Mouse (Mus musculus) forebrain, postnatal 0 days (tissue): ENCODE results near the gene Tmsb15b1. TPM values are rescaled to one million over a fixed set of nuclear protein-coding genes. Genes with fewer than 3 reads are reported as not detected.
A peak's percentile ranks its signal among the peaks of the same experiment; 100 is the strongest.
"Not testable (repeated sequence)": the region's sequence is repeated elsewhere in the genome, so short reads cannot be mapped to it uniquely, and the experiment has no call there.

Experiments
- ATAC-seq: fragments of 200-750 bp; cut with Nextera tagmentation; 2 replicates; pipeline ENCODE4 v1.8.0; 2017; ENCODE audit warnings: mild to moderate bottlenecking, moderate library complexity
- DNase-seq: peaks from one replicate; pipeline ENCODE4 v3.0.0-alpha.2; 2015
- H3K27ac ChIP-seq: fragments of 300-500 bp; sonication (generic); 2 replicates; pipeline ENCODE4 v1.5.1; 2014; ENCODE audit warnings: low read depth, mild to moderate bottlenecking, antibody characterized with exemption, low read length, moderate library complexity, mixed read lengths
- H3K27me3 ChIP-seq: fragments of 300-500 bp; sonication (generic); 2 replicates; pipeline ENCODE4 v1.6.1; 2014; ENCODE audit warnings: mild to moderate bottlenecking, low read length, mixed read lengths; ENCODE audit not compliant: insufficient read depth
- H3K36me3 ChIP-seq: fragments of 300-500 bp; sonication (generic); 2 replicates; pipeline ENCODE4 v1.6.1; 2014; ENCODE audit warnings: mild to moderate bottlenecking, moderate library complexity; ENCODE audit not compliant: insufficient read depth
- H3K4me1 ChIP-seq: fragments of 300-500 bp; sonication (generic); 2 replicates; pipeline ENCODE4 v1.6.1; 2014; ENCODE audit warnings: antibody characterized with exemption; ENCODE audit not compliant: insufficient read depth
- H3K4me2 ChIP-seq: fragments of 300-500 bp; sonication (generic); 2 replicates; pipeline ENCODE4 v1.6.1; 2014; ENCODE audit warnings: low read depth, mild to moderate bottlenecking, moderate library complexity
- H3K4me3 ChIP-seq: fragments of 300-500 bp; sonication (generic); 2 replicates; pipeline ENCODE4 v1.5.1; 2014; ENCODE audit warnings: low read depth, low read length, mixed read lengths
- H3K9ac ChIP-seq: fragments of 300-500 bp; sonication (generic); 2 replicates; pipeline ENCODE4 v1.6.1; 2014; ENCODE audit warnings: mild to moderate bottlenecking
- H3K9me3 ChIP-seq: fragments of 300-500 bp; sonication (generic); 2 replicates; pipeline ENCODE4 v1.6.1; 2016; ENCODE audit warnings: low read length
- CTCF ChIP-seq: sonication (generic); IDR thresholded peaks from 2 replicates; pipeline ENCODE4 v1.5.1; 2016; ENCODE audit warnings: antibody characterized with exemption, control low read depth, low read depth
- WGBS: fragments of 180-500 bp; shearing (Covaris S2); extraction: QIAGEN DNeasy Blood & Tissue Kit; methylation state at CpG from one replicate; pipeline ENCODE4 v1.1.7; 2014; 5-methylcytosine and 5-hydroxymethylcytosine counted together
- polyA plus RNA-seq: library from polyadenylated mRNA; unstranded; fragments of >200 nt; fragmentation: Nextera tagmentation; extraction: Ambion mirVana; gene quantifications from 2 replicates; pipeline ENCODE4 v1.2.1, GENCODE M21; 2015
- total RNA-seq: library from RNA; depleted of rRNA; stranded (reverse); fragments of >200 nt; gene quantifications from 2 replicates; pipeline ENCODE4 v1.2.3, GENCODE M21; 2014

Tmsb15b1 gene
- total and polyA plus RNA-seq, 2 experiments from 2014 or later, result 45.7 to 66.3 TPM

GRCm38 (mm10) chrX:136992191-136992965, 15.7 kb upstream of the Tmsb15b1 start:
- Histone ChIP-seq H3K9me3 (no peaks in the 10 kb centered on the region), H3K4me3 (peak overlapping the region; percentile 53), H3K27ac (peak overlapping the region; percentile 94), H3K4me1 (no peaks in the 10 kb centered on the region), H3K36me3 (no peaks in the 10 kb centered on the region), H3K27me3 (no peaks in the 10 kb centered on the region), H3K4me2 (peak overlapping the region; percentile 53), H3K9ac (peak overlapping the region; percentile 68)
- WGBS, result 25% methylated on average over 19 of the region's 19 CpGs
- DNase-seq (no peak), ATAC-seq (peak; percentile 50)
- no peak for TF ChIP-seq CTCF

GRCm38 (mm10) chrX:136991274-136991673, 14.6 kb upstream of the Tmsb15b1 start:
- no peaks in the 10 kb centered on the region for H3K27me3 ChIP-seq
- WGBS, result 51% methylated on average over 2 of the region's 2 CpGs
- no peaks in the 10 kb centered on the region for H3K9me3 ChIP-seq
- H3K4me3 ChIP-seq, result no peak overlapping the region
- H3K27ac ChIP-seq, result no peak overlapping the region
- H3K36me3 ChIP-seq, result no peaks in the 10 kb centered on the region
- TF ChIP-seq CTCF, result no peak
- 0 out of 2 replicates have a peak overlapping the region, but pooled peaks have one; percentile 68 for H3K9ac ChIP-seq
- H3K4me2 ChIP-seq, result peak overlapping the region; percentile 53
- no peak for ATAC-seq
- DNase-seq, result no peak
- H3K4me1 ChIP-seq, result no peaks in the 10 kb centered on the region

- no peak overlapping the region for H3K4me3 ChIP-seq
- no peak overlapping the region for H3K27ac ChIP-seq
- no peak for DNase-seq
- H3K36me3 ChIP-seq, result no peaks in the 10 kb centered on the region
- H3K27me3 ChIP-seq, result no peaks in the 10 kb centered on the region
- no peak for ATAC-seq
- no peak overlapping the region for H3K9ac ChIP-seq
- no peaks in the 10 kb centered on the region for H3K4me1 ChIP-seq
- no peaks in the 10 kb centered on the region for H3K9me3 ChIP-seq
- no peak overlapping the region for H3K4me2 ChIP-seq
- TF ChIP-seq CTCF, result no peak
These were observed 9.4 kb upstream of the Tmsb15b1 start for GRCm38 (mm10) chrX:136986039-136986438.

GRCm38 (mm10) chrX:136978616-136979015, 1.9 kb upstream of the Tmsb15b1 start:
- no peaks in the 10 kb centered on the region for H3K9me3 ChIP-seq
- H3K27me3 ChIP-seq, result no peaks in the 10 kb centered on the region
- H3K27ac ChIP-seq, result no peak overlapping the region
- TF ChIP-seq CTCF, result peak; percentile 58
- no peaks in the 10 kb centered on the region for H3K4me1 ChIP-seq
- H3K9ac ChIP-seq, result no peak overlapping the region
- no peak for DNase-seq
- no peak overlapping the region for H3K4me3 ChIP-seq
- H3K36me3 ChIP-seq, result no peaks in the 10 kb centered on the region
- no peak overlapping the region for H3K4me2 ChIP-seq
- no peak for ATAC-seq

- H3K36me3 ChIP-seq, H3K4me1 ChIP-seq, H3K9me3 ChIP-seq, DNase-seq, H3K27ac ChIP-seq, ATAC-seq, H3K27me3 ChIP-seq: not testable (repeated sequence)
- 87% methylated on average over 6 of the region's 6 CpGs for WGBS
- peak within 1 kb of the TSS; percentile 43 for H3K4me3 ChIP-seq
- H3K4me2 ChIP-seq, result peak within 1 kb of the TSS; percentile 56
- peak within 1 kb of the TSS; percentile 47 for H3K9ac ChIP-seq
These were observed 1.3 kb downstream of the Tmsb15b1 start, which contains the start of gene Tmsb15b2 for GRCm38 (mm10) chrX:136975397-136975796. TSS of gene Tmsb15b2 (minus strand) at chrX:136975497.

- Histone ChIP-seq H3K9ac (no peak overlapping the region), H3K27me3 (no peaks in the 10 kb centered on the region), H3K4me3 (no peak overlapping the region), H3K27ac (no peak overlapping the region), H3K36me3 (no peaks in the 10 kb centered on the region), H3K4me2 (no peak overlapping the region), H3K4me1 (no peaks in the 10 kb centered on the region), H3K9me3 (no peaks in the 10 kb centered on the region)
- TF ChIP-seq CTCF, result peak; percentile 58
- DNase-seq (peak; percentile 17), ATAC-seq (no peak)
- WGBS, result 39% methylated on average over 2 of the region's 2 CpGs
These were observed 17.0 kb downstream of the Tmsb15b1 start for GRCm38 (mm10) chrX:136959688-136960087.

- not testable (repeated sequence) for H3K4me1 ChIP-seq, H3K27ac ChIP-seq, H3K36me3 ChIP-seq, ATAC-seq, DNase-seq, H3K9me3 ChIP-seq, H3K27me3 ChIP-seq
- peak overlapping the region; percentile 25; the same call in 1 of the 2 replicates for H3K9ac ChIP-seq
- peak overlapping the region; percentile 45 for H3K4me2 ChIP-seq
- H3K4me3 ChIP-seq, result peak overlapping the region; percentile 36
- WGBS, result 51% methylated on average over 5 of the region's 5 CpGs
These were observed 18.4 kb downstream of the Tmsb15b1 start for GRCm38 (mm10) chrX:136958300-136958699.

GRCm38 (mm10) chrX:136957583-136958279, 18.9 kb downstream of the Tmsb15b1 start:
- Histone ChIP-seq H3K4me3 (peak overlapping the region; percentile 36), H3K9ac (peak overlapping the region; percentile 44; the same call in 1 of the 2 replicates), H3K4me2 (peak overlapping the region; percentile 45)
- 35% methylated on average over 13 of the region's 13 CpGs for WGBS
- H3K4me1 ChIP-seq, H3K27ac ChIP-seq, H3K36me3 ChIP-seq, H3K27me3 ChIP-seq, H3K9me3 ChIP-seq: not testable (repeated sequence)
- ATAC-seq (peak; percentile 100), DNase-seq (peak; percentile 82)
